Mouse (Mus musculus) midbrain, postnatal 0 days (tissue): ENCODE data around the gene Sctr. TPM values are rescaled to one million over a fixed set of nuclear protein-coding genes. Genes with fewer than 3 reads are reported as not detected.

Experiments used
- ATAC-seq: fragments of 200-750 bp; cut with Nextera tagmentation; 2 replicates; pipeline ENCODE4 v1.8.0; 2017; ENCODE audit warnings: moderate number of reproducible peaks, mild to moderate bottlenecking, moderate TSS enrichment, moderate library complexity; ENCODE audit not compliant: low FRiP score
- DNase-seq: peaks from one replicate; pipeline ENCODE4 v3.0.0-alpha.2; 2015; ENCODE audit warnings: low spot score
- H3K27ac ChIP-seq: fragments of 300-500 bp; sonication (generic); 2 replicates; pipeline ENCODE4 v1.5.1; 2014; ENCODE audit warnings: low read depth, mild to moderate bottlenecking, low read length, mixed read lengths
- H3K27me3 ChIP-seq: fragments of 300-500 bp; sonication (generic); 2 replicates; pipeline ENCODE4 v1.6.1; 2014; ENCODE audit warnings: low read length, control low read depth, mixed read lengths; ENCODE audit not compliant: insufficient read depth
- H3K36me3 ChIP-seq: fragments of 300-500 bp; sonication (generic); 2 replicates; pipeline ENCODE4 v1.6.1; 2014; ENCODE audit warnings: low read length, control low read depth, mixed read lengths; ENCODE audit not compliant: insufficient read depth
- H3K4me1 ChIP-seq: fragments of 300-500 bp; sonication (generic); 2 replicates; pipeline ENCODE4 v1.6.1; 2014; ENCODE audit warnings: mild to moderate bottlenecking, control low read depth, antibody characterized with exemption, low read length, mixed read lengths; ENCODE audit not compliant: insufficient read depth
- H3K4me2 ChIP-seq: fragments of 300-500 bp; sonication (generic); 2 replicates; pipeline ENCODE4 v1.6.1; 2014; ENCODE audit warnings: low read depth, mild to moderate bottlenecking, low read length, mixed read lengths; ENCODE audit not compliant: poor library complexity, severe bottlenecking
- H3K4me3 ChIP-seq: fragments of 300-500 bp; sonication (generic); 2 replicates; pipeline ENCODE4 v1.5.1; 2014; ENCODE audit warnings: low read depth, mild to moderate bottlenecking, low read length, moderate library complexity
- H3K9ac ChIP-seq: fragments of 300-500 bp; sonication (generic); replicated peaks from 2 replicates; pipeline ENCODE4 v1.6.1; 2014; ENCODE audit warnings: mild to moderate bottlenecking, low read length, moderate library complexity, mixed read lengths; ENCODE audit not compliant: poor library complexity, severe bottlenecking
- H3K9me3 ChIP-seq: fragments of 300-500 bp; sonication (generic); 2 replicates; pipeline ENCODE4 v1.6.1; 2016; ENCODE audit warnings: low read length, control low read depth
- CTCF ChIP-seq: IDR thresholded peaks from 2 replicates; pipeline ENCODE4 v1.5.1; 2016; ENCODE audit warnings: antibody characterized with exemption, mild to moderate bottlenecking
- WGBS: fragments of 180-500 bp; shearing (Covaris S2); extraction: QIAGEN DNeasy Blood & Tissue Kit; methylation state at CpG from one replicate; pipeline ENCODE4 v1.1.7; 2014; 5-methylcytosine and 5-hydroxymethylcytosine counted together
- polyA plus RNA-seq: library from polyadenylated mRNA; unstranded; fragments of >200 nt; fragmentation: Nextera tagmentation; extraction: Ambion mirVana; gene quantifications from 2 replicates; pipeline ENCODE4 v1.2.1, GENCODE M21; 2015
- total RNA-seq: library from RNA; depleted of rRNA; stranded (reverse); fragments of >200 nt; gene quantifications from 2 replicates; pipeline ENCODE4 v1.2.3, GENCODE M21; 2014; rRNA removed

Gene Sctr
- total and polyA plus RNA-seq, 2 experiments from 2014 or later, result 1.00 to 1.6 TPM

- Histone ChIP-seq H3K9me3 (no peaks in the 10 kb centered on the region), H3K9ac (no peak overlapping the region), H3K36me3 (peaks cover 16% of the 10 kb centered on the region), H3K4me1 (no peaks in the 10 kb centered on the region), H3K4me2 (no peak overlapping the region), H3K27me3 (no peaks in the 10 kb centered on the region), H3K27ac (no peak overlapping the region), H3K4me3 (no peak overlapping the region)
- TF ChIP-seq CTCF, result no peak
- WGBS, result 86% methylated on average over 19 of the region's 19 CpGs
- ATAC-seq, result no peak
- DNase-seq, result no peak
Measured at GRCm38 (mm10) chr1:120109741-120110432, 103.2 kb downstream of the Sctr start.

DNA sequence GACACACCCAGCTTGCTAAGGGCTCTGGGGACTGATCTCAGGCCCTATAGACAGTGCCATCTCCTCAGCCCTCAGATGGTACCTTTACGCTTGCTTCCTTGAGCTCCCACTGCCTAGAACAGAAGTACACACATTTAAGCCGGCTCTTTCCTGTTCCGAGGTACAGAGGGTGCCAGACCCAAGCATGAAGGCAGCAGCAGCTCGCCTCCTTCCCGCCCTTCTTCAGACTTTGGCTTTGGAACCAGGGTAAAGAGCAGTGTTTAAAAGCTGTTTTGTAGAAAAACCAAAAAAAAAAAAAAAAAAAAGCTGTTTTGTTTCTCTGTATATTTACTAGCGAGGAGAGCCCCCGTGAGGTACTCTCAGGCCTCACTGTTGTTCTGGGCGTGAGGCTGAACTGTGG lies 105.1 kb downstream of the Sctr start:
- Histone ChIP-seq H3K9ac (no peak overlapping the region), H3K9me3 (no peaks in the 10 kb centered on the region), H3K36me3 (peaks cover 25% of the 10 kb centered on the region), H3K27me3 (no peaks in the 10 kb centered on the region), H3K4me3 (no peak overlapping the region), H3K4me2 (no peak overlapping the region), H3K4me1 (no peaks in the 10 kb centered on the region), H3K27ac (no peak overlapping the region)
- ATAC-seq, result no peak
- no peak for DNase-seq
- 89% methylated on average over 8 of the region's 8 CpGs for WGBS
- TF ChIP-seq CTCF, result no peak

- WGBS, result 92% methylated on average over 12 of the region's 12 CpGs
- ATAC-seq, result no peak
- Histone ChIP-seq H3K27me3 (no peaks in the 10 kb centered on the region), H3K9ac (no peak overlapping the region), H3K4me2 (no peak overlapping the region), H3K27ac (no peak overlapping the region), H3K4me1 (no peaks in the 10 kb centered on the region), H3K9me3 (no peaks in the 10 kb centered on the region), H3K36me3 (peaks cover 25% of the 10 kb centered on the region), H3K4me3 (no peak overlapping the region)
- no peak for TF ChIP-seq CTCF
- DNase-seq, result no peak
Measured at GRCm38 (mm10) chr1:120112251-120113187, 105.8 kb downstream of the Sctr start.

Other genes with a start within 250 kb of the Sctr start
- gene Ptpn4, start 169.3 kb upstream of the Sctr start, total RNA-seq, result 46.5 and 53.1 TPM in 2 replicates
- 4.2 and 7.0 TPM in 2 replicates for gene Ptpn4, start 169.3 kb upstream of the Sctr start, polyA plus RNA-seq
- gene Tmem177, start 93.7 kb upstream of the Sctr start, total RNA-seq, result 5.4 and 5.7 TPM in 2 replicates
- gene Tmem177, start 93.7 kb upstream of the Sctr start, polyA plus RNA-seq, result 3.5 and 3.6 TPM in 2 replicates
- 0.55 TPM in 1 of 2 replicates, not detected in the other for gene Cfap221, start 9.7 kb upstream of the Sctr start, total RNA-seq
- gene Cfap221, start 9.7 kb upstream of the Sctr start, polyA plus RNA-seq, result 0.13 and 0.63 TPM in 2 replicates
- 2.7 and 4.0 TPM in 2 replicates for gene Tmem37, start 67.2 kb downstream of the Sctr start, total RNA-seq
- 6.9 and 7.5 TPM in 2 replicates for gene Tmem37, start 67.2 kb downstream of the Sctr start, polyA plus RNA-seq
- gene Dbi, start 114.2 kb downstream of the Sctr start, total RNA-seq, result 515 and 540 TPM in 2 replicates
- 1,809 and 1,897 TPM in 2 replicates for gene Dbi, start 114.2 kb downstream of the Sctr start, polyA plus RNA-seq
- 0.77 and 1.9 TPM in 2 replicates for gene 3110009E18Rik, start 114.3 kb downstream of the Sctr start, total RNA-seq
- gene 3110009E18Rik, start 114.3 kb downstream of the Sctr start, polyA plus RNA-seq, result 11.4 and 15.7 TPM in 2 replicates